Mouse (Mus musculus): ENCODE measurements around the gene Map1b.
A peak's percentile ranks its signal among the peaks of the same experiment; 100 is the strongest.

Gene Map1b

GRCm38 (mm10) chr13:99516448-99516881 lies at the start of gene Map1b:
Map1b (minus strand) TSS chr13:99516540.
- peak; percentile 76 to 81 for DNase-seq

- DNase-seq = peak; percentile 80 to 81
These were observed 48.0 kb upstream of the Map1b start for GRCm38 (mm10) chr13:99564346-99564745.

- no peak for DNase-seq
These were observed 46.7 kb upstream of the Map1b start for GRCm38 (mm10) chr13:99563021-99563420.

GRCm38 (mm10) chr13:99561843-99562550 lies 45.7 kb upstream of the Map1b start:
- no peak for DNase-seq

- DNase-seq = peak in 1 of 2 experiments; percentile 24
These were observed 44.6 kb upstream of the Map1b start for GRCm38 (mm10) chr13:99560674-99561639.

- DNase-seq = no peak
These were observed 42.0 kb upstream of the Map1b start for GRCm38 (mm10) chr13:99558216-99558906.

- no peak for DNase-seq
These were observed 41.5 kb upstream of the Map1b start for GRCm38 (mm10) chr13:99557813-99558212.

- no peak for DNase-seq
These were observed 41.0 kb upstream of the Map1b start for GRCm38 (mm10) chr13:99557331-99557730.

- DNase-seq = no peak
These were observed 38.6 kb upstream of the Map1b start for GRCm38 (mm10) chr13:99554960-99555359.

GRCm38 (mm10) chr13:99554466-99554865 lies 38.1 kb upstream of the Map1b start:
- DNase-seq = no peak

GRCm38 (mm10) chr13:99552381-99552780 lies 36.0 kb upstream of the Map1b start:
- DNase-seq = no peak

- DNase-seq = no peak
These were observed 34.5 kb upstream of the Map1b start for GRCm38 (mm10) chr13:99550679-99551369.

GRCm38 (mm10) chr13:99550060-99550459 lies 33.7 kb upstream of the Map1b start:
- no peak for DNase-seq

- DNase-seq = no peak
These were observed 33.2 kb upstream of the Map1b start for GRCm38 (mm10) chr13:99549584-99549983.

GRCm38 (mm10) chr13:99546832-99547231 lies 30.5 kb upstream of the Map1b start:
- no peak for DNase-seq

GRCm38 (mm10) chr13:99545201-99545600 lies 28.9 kb upstream of the Map1b start:
- no peak for DNase-seq

GRCm38 (mm10) chr13:99541429-99542267 lies 25.3 kb upstream of the Map1b start:
- no peak for DNase-seq

- no peak for DNase-seq
These were observed 22.9 kb upstream of the Map1b start for GRCm38 (mm10) chr13:99539288-99539687.

- no peak for DNase-seq
These were observed 22.5 kb upstream of the Map1b start for GRCm38 (mm10) chr13:99538851-99539250.

GRCm38 (mm10) chr13:99537908-99538513 lies 21.7 kb upstream of the Map1b start:
- DNase-seq = no peak

GRCm38 (mm10) chr13:99528456-99528855 lies 12.1 kb upstream of the Map1b start:
- DNase-seq = no peak
